Mouse (Mus musculus): Measurements from ENCODE around the gene Hhat. TPM values are rescaled to one million over a fixed set of nuclear protein-coding genes. Genes with fewer than 3 reads are reported as not detected.

The Hhat gene
- total and polyA plus RNA-seq, 3 experiments: 0.21 to 1.2 (median 1.1) TPM

- in situ Hi-C loops (cut with MboI; ENCODE audit: low pct_ligation_motif_present, low pct_unique_long_range_greater_than_20kb, low sequenced_read_pairs) (no loop called here), dilution Hi-C loops (cut with MboI; ENCODE audit: extremely low pct_ligation_motif_present, extremely low pct_unique_long_range_greater_than_20kb, low sequenced_read_pairs) (no loop called here)
- Histone ChIP-seq H3K79me2 (replicated peaks; ENCODE audit: control insufficient read depth, extremely low read depth, insufficient read depth, poor library complexity, severe bottlenecking) (no peaks in the 10 kb centered on the region), H3K27me3 (replicated peaks) (peaks cover 78% of the 10 kb centered on the region), H3K4me1 (ENCODE audit: control insufficient read depth in 1 of 2, insufficient read depth in 2 of 2) (no peaks in the 10 kb centered on the region), H3K36me3 (replicated peaks in 1 of 2; ENCODE audit: control insufficient read depth in 1 of 2, insufficient read depth in 1 of 2, low read length in 1 of 2) (no peaks in the 10 kb centered on the region), H3K4me2 (ENCODE audit: insufficient read depth, low read depth, poor library complexity, severe bottlenecking) (no peak overlapping the region), H3K27ac (ENCODE audit: insufficient read depth, low read depth) (no peak overlapping the region), H3K9me3 (replicated peaks; ENCODE audit: low read length) (no peaks in the 10 kb centered on the region), H3K4me3 (replicated peaks in 1 of 3; ENCODE audit: low read depth in 2 of 3, low read length in 2 of 3, poor library complexity in 1 of 3) (no peak overlapping the region), H3K9ac (ENCODE audit: insufficient read depth, low read depth) (no peak overlapping the region)
- DNase-seq (ENCODE audit: extremely low read depth): no peak
- TF ChIP-seq HCFC1 (IDR thresholded peaks at IDR 0.05; ENCODE audit: low read depth, low read length): no peak
- TF ChIP-seq CHD2 (IDR thresholded peaks at IDR 0.05; ENCODE audit: low read length): no peak
- TF ChIP-seq USF2 (conservative IDR thresholded peaks at IDR 0.05; ENCODE audit: low read depth, low read length): no peak
- TF ChIP-seq JUN (IDR thresholded peaks at IDR 0.05; ENCODE audit: insufficient read depth, low read depth, low read length): no peak
- TF ChIP-seq NRF1 (IDR thresholded peaks at IDR 0.05; ENCODE audit: low read depth, low read length): no peak
- no peak for TF ChIP-seq POLR2A (IDR thresholded peaks at IDR 0.05; ENCODE audit: low read depth, low read length)
- TF ChIP-seq MAX (IDR thresholded peaks at IDR 0.05; ENCODE audit: low read length): no peak
- no peak for TF ChIP-seq USF1 (IDR thresholded peaks at IDR 0.05; ENCODE audit: low read depth, low read length)
- no peak for TF ChIP-seq TCF12 (IDR thresholded peaks at IDR 0.05; ENCODE audit: low read depth, low read length)
- TF ChIP-seq KAT2A (IDR thresholded peaks at IDR 0.05; ENCODE audit: insufficient replicate concordance, low read length): no peak
- TF ChIP-seq JUND (conservative IDR thresholded peaks at IDR 0.05; ENCODE audit: low read depth, low read length): no peak
- TF ChIP-seq MXI1 (IDR thresholded peaks at IDR 0.05; ENCODE audit: low read depth, low read length): no peak
- TF ChIP-seq IRF4 (IDR thresholded peaks at IDR 0.05; ENCODE audit: low read depth, low read length): no peak
- no peak for TF ChIP-seq RCOR1 (conservative IDR thresholded peaks at IDR 0.05; ENCODE audit: low read depth, low read length)
- TF ChIP-seq ZMIZ1 (IDR thresholded peaks at IDR 0.05; ENCODE audit: low read depth, low read length): no peak
Observed at GRCm38 (mm10) chr1:192478176-192478575, 292.8 kb downstream of the Hhat start.

- Histone ChIP-seq H3K4me3 (replicated peaks in 1 of 3; ENCODE audit: low read depth in 2 of 3, low read length in 2 of 3, poor library complexity in 1 of 3) (no peak overlapping the region), H3K9ac (ENCODE audit: insufficient read depth, low read depth) (no peak overlapping the region), H3K4me2 (ENCODE audit: insufficient read depth, low read depth, poor library complexity, severe bottlenecking) (no peak overlapping the region), H3K79me2 (replicated peaks; ENCODE audit: control insufficient read depth, extremely low read depth, insufficient read depth, poor library complexity, severe bottlenecking) (no peaks in the 10 kb centered on the region), H3K9me3 (replicated peaks; ENCODE audit: low read length) (no peaks in the 10 kb centered on the region), H3K27me3 (replicated peaks) (peaks cover 76% of the 10 kb centered on the region), H3K27ac (ENCODE audit: insufficient read depth, low read depth) (no peak overlapping the region), H3K4me1 (ENCODE audit: control insufficient read depth in 1 of 2, insufficient read depth in 2 of 2) (no peaks in the 10 kb centered on the region), H3K36me3 (replicated peaks in 1 of 2; ENCODE audit: control insufficient read depth in 1 of 2, insufficient read depth in 1 of 2, low read length in 1 of 2) (no peaks in the 10 kb centered on the region)
- TF ChIP-seq GABPA (IDR thresholded peaks at IDR 0.05; ENCODE audit: insufficient replicate concordance, low read depth, low read length) (no peak), JUN (IDR thresholded peaks at IDR 0.05; ENCODE audit: insufficient read depth, low read depth, low read length) (no peak), CHD1 (IDR thresholded peaks at IDR 0.05; ENCODE audit: low read depth, low read length) (no peak), MAX (IDR thresholded peaks at IDR 0.05; ENCODE audit: low read length) (no peak), MAZ (IDR thresholded peaks at IDR 0.05; ENCODE audit: low read depth, low read length) (no peak), TBP (conservative IDR thresholded peaks at IDR 0.05; ENCODE audit: low read depth, low read length) (no peak), ZC3H11A (IDR thresholded peaks at IDR 0.05; ENCODE audit: low read depth, low read length) (no peak), ZMIZ1 (IDR thresholded peaks at IDR 0.05; ENCODE audit: low read depth, low read length) (no peak), POLR2AphosphoS2 (IDR thresholded peaks at IDR 0.05; ENCODE audit: low read depth, low read length) (no peak), CTCF (conservative IDR thresholded peaks at IDR 0.05 in 1 of 2, IDR thresholded peaks at IDR 0.05 in 1 of 2; ENCODE audit: low read depth in 2 of 2, low read length in 2 of 2) (no peak), JUND (conservative IDR thresholded peaks at IDR 0.05; ENCODE audit: low read depth, low read length) (no peak), PAX5 (IDR thresholded peaks at IDR 0.05; ENCODE audit: low read length) (no peak)
- in situ Hi-C loops (cut with MboI; ENCODE audit: low pct_ligation_motif_present, low pct_unique_long_range_greater_than_20kb, low sequenced_read_pairs): no loop called here
- no peak for DNase-seq (ENCODE audit: extremely low read depth)
- dilution Hi-C loops (cut with MboI; ENCODE audit: extremely low pct_ligation_motif_present, extremely low pct_unique_long_range_greater_than_20kb, low sequenced_read_pairs): no loop called here
Observed at GRCm38 (mm10) chr1:192477556-192477955, 293.5 kb downstream of the Hhat start.
